Mouse (Mus musculus) brain, embryonic 14.5 days (tissue): ENCODE results near the gene Palld.

Experiments
- CTCF ChIP-seq: fragments of 200-500 bp; IDR thresholded peaks from 2 replicates; pipeline ENCODE4 v1.5.1; 2012; ENCODE audit warnings: inconsistent platforms, mild to moderate bottlenecking, moderate library complexity, borderline replicate concordance; ENCODE audit not compliant: insufficient read depth, insufficient read length; ENCODE audit errors: extremely low read depth
- POLR2A ChIP-seq: fragments of 200-500 bp; IDR thresholded peaks from 2 replicates; pipeline ENCODE4 v1.6.1; 2012; ENCODE audit warnings: mild to moderate bottlenecking, inconsistent platforms, borderline replicate concordance; ENCODE audit not compliant: poor library complexity, insufficient read depth, insufficient read length, severe bottlenecking; ENCODE audit errors: extremely low read depth

DNA sequence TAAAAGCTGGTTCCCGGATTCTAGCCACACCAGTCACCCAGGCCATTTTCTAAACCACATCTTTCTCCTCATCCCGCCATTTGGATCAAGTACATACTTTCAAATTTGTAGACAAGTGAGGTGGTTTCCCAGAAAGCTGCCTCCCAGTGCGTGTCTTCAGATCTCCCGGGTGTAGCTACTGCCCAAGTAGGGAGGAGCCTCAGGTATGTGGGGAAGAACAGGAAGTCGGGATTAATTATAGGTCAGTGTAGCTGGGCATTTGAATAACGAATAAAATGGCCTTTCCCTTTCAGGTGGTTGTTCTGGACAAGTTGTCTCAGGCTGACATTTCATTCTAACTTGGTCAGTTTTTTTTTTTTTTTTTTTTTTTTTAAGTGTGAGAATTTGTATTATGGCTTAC is 170.3 kb downstream of the Palld start:
- TF ChIP-seq POLR2A (no peak), CTCF (no peak)
